Mouse (Mus musculus): ENCODE measurements at regions not wholly inside any gene's neighbourhood (a gene's known extent, or its start where the extent isn't known, plus 50 kb on each side); places are given as distances from the start of the nearest gene placed in this dataset.

DNA sequence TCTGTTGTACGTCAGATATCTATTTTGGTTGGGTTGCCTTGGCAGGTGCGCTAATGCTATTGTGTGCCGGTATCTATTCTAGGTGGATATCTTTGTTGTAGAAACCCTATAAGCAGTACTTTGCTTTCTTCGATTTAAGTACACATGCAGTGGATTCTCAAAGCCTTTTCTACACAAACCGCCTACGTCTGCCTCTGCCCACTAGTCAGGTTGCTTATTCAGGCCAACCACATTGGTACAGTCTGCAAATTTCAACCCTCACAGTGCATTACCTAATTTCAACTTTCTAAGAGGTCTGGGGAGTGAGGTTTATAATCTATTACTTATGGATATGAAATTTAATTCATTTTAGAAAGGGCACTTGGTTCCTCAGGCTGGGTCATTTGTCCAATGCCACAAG is 223.5 kb upstream of the Slc16a7 start:
- in situ Hi-C loops (cut with MboI; ENCODE audit: low pct_ligation_motif_present, low pct_unique_long_range_greater_than_20kb, low sequenced_read_pairs) (no loop called here), dilution Hi-C loops (cut with MboI; ENCODE audit: extremely low pct_ligation_motif_present, extremely low pct_unique_long_range_greater_than_20kb, low sequenced_read_pairs) (no loop called here)
- Histone ChIP-seq H3K4me3 (replicated peaks in 1 of 3; ENCODE audit: low read depth in 2 of 3, low read length in 2 of 3, poor library complexity in 1 of 3) (no peak overlapping the region), H3K36me3 (replicated peaks in 1 of 2; ENCODE audit: control insufficient read depth in 1 of 2, insufficient read depth in 1 of 2, low read length in 1 of 2) (no peaks in the 10 kb centered on the region), H3K9me3 (replicated peaks; ENCODE audit: low read length) (peaks cover 43% of the 10 kb centered on the region), H3K4me2 (ENCODE audit: insufficient read depth, low read depth, poor library complexity, severe bottlenecking) (no peak overlapping the region), H3K79me2 (replicated peaks; ENCODE audit: control insufficient read depth, extremely low read depth, insufficient read depth, poor library complexity, severe bottlenecking) (no peaks in the 10 kb centered on the region), H3K27me3 (replicated peaks) (no peaks in the 10 kb centered on the region), H3K27ac (ENCODE audit: insufficient read depth, low read depth) (no peak overlapping the region), H3K4me1 (ENCODE audit: control insufficient read depth in 1 of 2, insufficient read depth in 2 of 2) (no peaks in the 10 kb centered on the region), H3K9ac (ENCODE audit: insufficient read depth, low read depth) (no peak overlapping the region)
- TF ChIP-seq SIN3A (IDR thresholded peaks at IDR 0.05; ENCODE audit: low read length) = no peak
- no peak for TF ChIP-seq USF2 (conservative IDR thresholded peaks at IDR 0.05; ENCODE audit: low read depth, low read length)
- no peak for TF ChIP-seq ZMIZ1 (IDR thresholded peaks at IDR 0.05; ENCODE audit: low read depth, low read length)
- TF ChIP-seq IRF4 (IDR thresholded peaks at IDR 0.05; ENCODE audit: low read depth, low read length) = no peak
- no peak for TF ChIP-seq MEF2A (IDR thresholded peaks at IDR 0.05; ENCODE audit: borderline replicate concordance, low read depth, low read length)
- TF ChIP-seq NELFE (IDR thresholded peaks at IDR 0.05; ENCODE audit: low read depth, low read length) = no peak
- no peak for TF ChIP-seq RCOR1 (conservative IDR thresholded peaks at IDR 0.05; ENCODE audit: low read depth, low read length)
- TF ChIP-seq RAD21 (IDR thresholded peaks at IDR 0.05; ENCODE audit: low read depth, low read length) = no peak
- no peak for TF ChIP-seq TBP (conservative IDR thresholded peaks at IDR 0.05; ENCODE audit: low read depth, low read length)
- no peak for TF ChIP-seq ZKSCAN1 (IDR thresholded peaks at IDR 0.05; ENCODE audit: borderline replicate concordance, low read depth, low read length)
- no peak for TF ChIP-seq SMC3 (IDR thresholded peaks at IDR 0.05; ENCODE audit: low read depth, low read length)
- TF ChIP-seq ZC3H11A (IDR thresholded peaks at IDR 0.05; ENCODE audit: low read depth, low read length) = no peak
- no peak for DNase-seq (ENCODE audit: extremely low read depth)

GRCm38 (mm10) chr10:125621376-125621775 is 232.1 kb upstream of the Slc16a7 start:
- Histone ChIP-seq H3K4me1 (ENCODE audit: control insufficient read depth in 1 of 2, insufficient read depth in 2 of 2) (no peaks in the 10 kb centered on the region), H3K4me3 (replicated peaks in 1 of 3; ENCODE audit: low read depth in 2 of 3, low read length in 2 of 3, poor library complexity in 1 of 3) (no peak overlapping the region), H3K9ac (ENCODE audit: insufficient read depth, low read depth) (no peak overlapping the region), H3K36me3 (replicated peaks in 1 of 2; ENCODE audit: control insufficient read depth in 1 of 2, insufficient read depth in 1 of 2, low read length in 1 of 2) (no peaks in the 10 kb centered on the region), H3K79me2 (replicated peaks; ENCODE audit: control insufficient read depth, extremely low read depth, insufficient read depth, poor library complexity, severe bottlenecking) (no peaks in the 10 kb centered on the region), H3K27me3 (replicated peaks) (no peaks in the 10 kb centered on the region), H3K27ac (ENCODE audit: insufficient read depth, low read depth) (no peak overlapping the region), H3K4me2 (ENCODE audit: insufficient read depth, low read depth, poor library complexity, severe bottlenecking) (no peak overlapping the region), H3K9me3 (replicated peaks; ENCODE audit: low read length) (peaks cover 49% of the 10 kb centered on the region)
- TF ChIP-seq KAT2A (IDR thresholded peaks at IDR 0.05; ENCODE audit: insufficient replicate concordance, low read length) = no peak
- in situ Hi-C loops (cut with MboI; ENCODE audit: low pct_ligation_motif_present, low pct_unique_long_range_greater_than_20kb, low sequenced_read_pairs) (no loop called here), dilution Hi-C loops (cut with MboI; ENCODE audit: extremely low pct_ligation_motif_present, extremely low pct_unique_long_range_greater_than_20kb, low sequenced_read_pairs) (no loop called here)
- no peak for DNase-seq (ENCODE audit: extremely low read depth)

DNA sequence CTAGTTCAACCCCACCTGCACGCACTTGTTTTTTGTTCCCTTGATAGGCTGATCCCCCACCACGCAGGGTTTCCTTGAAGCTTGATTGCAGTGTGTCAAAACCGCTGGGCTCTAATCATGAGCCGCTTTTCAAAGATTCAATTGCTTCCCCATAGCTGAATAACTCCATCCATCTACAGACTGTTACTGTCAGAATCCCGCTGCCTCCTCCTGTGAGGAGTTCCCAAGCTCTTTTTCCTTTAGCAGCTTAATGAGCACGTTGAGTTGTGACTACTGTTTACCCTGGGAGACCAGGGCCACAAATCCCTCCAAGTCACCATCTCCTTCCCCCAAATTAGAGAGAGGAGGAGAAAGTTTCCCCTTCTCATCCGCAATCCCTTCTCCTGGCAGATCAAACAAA is 234.6 kb upstream of the Slc16a7 start:
- no peak for DNase-seq (ENCODE audit: extremely low read depth)
- no peaks in the 10 kb centered on the region for H3K36me3 ChIP-seq (replicated peaks in 1 of 2; ENCODE audit: control insufficient read depth in 1 of 2, insufficient read depth in 1 of 2, low read length in 1 of 2)
- H3K9ac ChIP-seq (ENCODE audit: insufficient read depth, low read depth) = no peak overlapping the region
- H3K79me2 ChIP-seq (replicated peaks; ENCODE audit: control insufficient read depth, extremely low read depth, insufficient read depth, poor library complexity, severe bottlenecking) = no peaks in the 10 kb centered on the region
- no peak overlapping the region for H3K27ac ChIP-seq (ENCODE audit: insufficient read depth, low read depth)
- in situ Hi-C loops (cut with MboI; ENCODE audit: low pct_ligation_motif_present, low pct_unique_long_range_greater_than_20kb, low sequenced_read_pairs) (no loop called here), dilution Hi-C loops (cut with MboI; ENCODE audit: extremely low pct_ligation_motif_present, extremely low pct_unique_long_range_greater_than_20kb, low sequenced_read_pairs) (no loop called here)
- H3K4me3 ChIP-seq (replicated peaks in 1 of 3; ENCODE audit: low read depth in 2 of 3, low read length in 2 of 3, poor library complexity in 1 of 3) = no peak overlapping the region
- no peak overlapping the region for H3K4me2 ChIP-seq (ENCODE audit: insufficient read depth, low read depth, poor library complexity, severe bottlenecking)
- peaks cover 58% of the 10 kb centered on the region for H3K9me3 ChIP-seq (replicated peaks; ENCODE audit: low read length)
- TF ChIP-seq ZMIZ1 (IDR thresholded peaks at IDR 0.05; ENCODE audit: low read depth, low read length) (no peak), PAX5 (IDR thresholded peaks at IDR 0.05; ENCODE audit: low read length) (no peak), NELFE (IDR thresholded peaks at IDR 0.05; ENCODE audit: low read depth, low read length) (no peak), TCF12 (IDR thresholded peaks at IDR 0.05; ENCODE audit: low read depth, low read length) (no peak), CTCF (conservative IDR thresholded peaks at IDR 0.05 in 1 of 2, IDR thresholded peaks at IDR 0.05 in 1 of 2; ENCODE audit: low read depth in 2 of 2, low read length in 2 of 2) (no peak), KAT2A (IDR thresholded peaks at IDR 0.05; ENCODE audit: insufficient replicate concordance, low read length) (no peak), TBP (conservative IDR thresholded peaks at IDR 0.05; ENCODE audit: low read depth, low read length) (no peak), JUND (conservative IDR thresholded peaks at IDR 0.05; ENCODE audit: low read depth, low read length) (no peak), IRF4 (IDR thresholded peaks at IDR 0.05; ENCODE audit: low read depth, low read length) (no peak), CHD1 (IDR thresholded peaks at IDR 0.05; ENCODE audit: low read depth, low read length) (no peak), MAFK (IDR thresholded peaks at IDR 0.05; ENCODE audit: insufficient replicate concordance, low read length) (no peak), ZC3H11A (IDR thresholded peaks at IDR 0.05; ENCODE audit: low read depth, low read length) (no peak), JUN (IDR thresholded peaks at IDR 0.05; ENCODE audit: insufficient read depth, low read depth, low read length) (no peak), MYC (IDR thresholded peaks at IDR 0.05; ENCODE audit: low read depth, low read length) (no peak)
- H3K27me3 ChIP-seq (replicated peaks) = no peaks in the 10 kb centered on the region
- H3K4me1 ChIP-seq (ENCODE audit: control insufficient read depth in 1 of 2, insufficient read depth in 2 of 2) = no peaks in the 10 kb centered on the region

All from CH12.LX (cell line).